Mouse (Mus musculus) brown adipose tissue, adult 24 weeks (tissue): ENCODE data around the gene Cep95. TPM values are rescaled to one million over a fixed set of nuclear protein-coding genes. Genes with fewer than 3 reads are reported as not detected.
A peak's percentile ranks its signal among the peaks of the same experiment; 100 is the strongest.

Experiments used
- H3K27ac ChIP-seq: fragments of 200-500 bp; replicated peaks from 2 replicates; pipeline ENCODE4 v1.5.1; 2012; ENCODE audit warnings: low read depth, mild to moderate bottlenecking, low read length
- H3K4me1 ChIP-seq: fragments of 200-500 bp; 2 replicates; pipeline ENCODE4 v1.6.1; 2012; ENCODE audit warnings: low read length, mixed read lengths; ENCODE audit not compliant: control insufficient read depth, insufficient read depth, insufficient read length
- H3K4me3 ChIP-seq: fragments of 200-500 bp; 2 replicates; pipeline ENCODE4 v1.5.1; 2012; ENCODE audit warnings: low read depth, mild to moderate bottlenecking, low read length, moderate library complexity; ENCODE audit not compliant: insufficient read depth
- polyA plus RNA-seq: library from polyadenylated mRNA; stranded (reverse); fragments of >200 nt; gene quantifications from 2 replicates; pipeline ENCODE4 v1.2.4, GENCODE M21; 2012; ENCODE audit not compliant: missing spikeins, insufficient read depth, insufficient read length

Cep95 gene
- polyA plus RNA-seq, 1 experiment, result 3.4 TPM

GRCm38 (mm10) chr11:106815761-106816160 lies 26.7 kb downstream of the Cep95 start:
- peaks cover 2% of the 10 kb centered on the region; the same call in 1 of the 2 replicates for H3K4me1 ChIP-seq
- H3K27ac ChIP-seq, result no peak overlapping the region
- H3K4me3 ChIP-seq, result no peak overlapping the region

- no peak overlapping the region for H3K27ac ChIP-seq
- peaks cover 3% of the 10 kb centered on the region for H3K4me1 ChIP-seq
- no peak overlapping the region for H3K4me3 ChIP-seq
Measured at GRCm38 (mm10) chr11:106816316-106816715, 27.3 kb downstream of the Cep95 start.

DNA sequence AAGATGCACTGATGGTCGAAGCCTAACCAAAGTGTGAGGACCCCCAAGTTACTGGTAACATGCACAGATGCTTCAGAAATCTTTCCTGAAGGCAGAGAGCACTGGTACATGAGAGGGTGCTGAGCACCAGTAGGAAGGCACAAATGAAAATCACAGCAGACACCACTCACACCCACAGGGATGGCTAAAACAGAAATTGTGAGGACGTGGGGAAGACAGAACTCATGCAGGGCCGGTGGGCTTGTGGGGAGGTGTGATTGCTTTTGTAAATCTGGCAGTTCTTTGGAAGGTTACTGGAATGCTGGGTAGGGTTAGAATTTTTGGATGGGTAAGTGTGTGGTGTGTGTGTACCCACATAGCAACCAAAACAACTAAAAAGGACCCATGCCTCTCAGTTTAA lies 28.1 kb downstream of the Cep95 start:
- peaks cover 5% of the 10 kb centered on the region for H3K4me1 ChIP-seq

GRCm38 (mm10) chr11:106817808-106818207 lies 28.8 kb downstream of the Cep95 start:
- Histone ChIP-seq H3K4me3 (no peak overlapping the region), H3K4me1 (peaks cover 5% of the 10 kb centered on the region), H3K27ac (no peak overlapping the region)

More for the DNA sequence above, 28.1 kb downstream of the Cep95 start:
- Histone ChIP-seq H3K27ac (no peak overlapping the region), H3K4me3 (no peak overlapping the region)

DNA sequence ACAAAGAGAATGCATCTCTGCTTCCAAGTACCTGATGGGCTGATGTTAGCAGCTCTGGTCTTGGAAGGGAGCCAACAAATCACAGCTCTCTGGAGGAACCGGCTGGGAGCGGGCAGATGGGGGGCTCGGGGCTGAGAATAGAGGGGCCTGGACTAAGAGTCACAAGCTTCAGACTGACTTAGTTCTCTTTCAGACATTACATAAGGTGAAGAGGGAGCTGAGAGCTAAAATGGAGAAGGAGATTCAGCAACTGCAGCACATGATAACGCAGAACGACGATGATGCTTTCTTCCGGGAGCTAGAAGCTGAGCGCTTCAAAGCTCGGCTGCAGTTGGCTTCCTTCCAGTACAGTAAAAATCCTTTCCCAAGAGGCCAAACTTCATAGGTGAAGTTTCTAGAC lies 29.3 kb downstream of the Cep95 start:
- no peak overlapping the region for H3K4me3 ChIP-seq
- H3K27ac ChIP-seq, result no peak overlapping the region
- H3K4me1 ChIP-seq, result peaks cover 5% of the 10 kb centered on the region

- Histone ChIP-seq H3K27ac (peak overlapping the region; percentile 8; the same call in 1 of the 2 replicates), H3K4me3 (no peak overlapping the region), H3K4me1 (peaks cover 5% of the 10 kb centered on the region)
Measured at GRCm38 (mm10) chr11:106819595-106819994, 30.5 kb downstream of the Cep95 start.

DNA sequence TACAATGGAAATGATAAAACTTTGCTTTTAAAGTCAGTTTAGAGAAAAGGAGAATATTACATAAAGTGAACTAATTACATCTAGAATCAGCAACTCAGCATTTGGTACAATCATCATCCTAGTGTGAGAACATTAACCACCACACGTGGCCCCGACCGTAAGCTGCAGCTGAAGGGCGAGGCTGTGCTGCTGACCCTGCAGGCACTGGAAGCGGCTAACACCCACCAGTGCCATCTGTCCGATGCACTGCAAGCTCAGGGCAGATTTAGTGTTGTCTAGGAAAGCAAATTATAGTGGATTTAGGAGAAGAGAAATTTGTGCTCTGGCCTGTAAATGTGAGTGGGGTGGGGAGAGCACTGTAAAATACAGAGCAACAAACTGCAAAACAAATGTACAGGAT lies 31.2 kb downstream of the Cep95 start:
- H3K4me1 ChIP-seq, result peaks cover 5% of the 10 kb centered on the region
- H3K27ac ChIP-seq, result no peak overlapping the region
- no peak overlapping the region for H3K4me3 ChIP-seq

DNA sequence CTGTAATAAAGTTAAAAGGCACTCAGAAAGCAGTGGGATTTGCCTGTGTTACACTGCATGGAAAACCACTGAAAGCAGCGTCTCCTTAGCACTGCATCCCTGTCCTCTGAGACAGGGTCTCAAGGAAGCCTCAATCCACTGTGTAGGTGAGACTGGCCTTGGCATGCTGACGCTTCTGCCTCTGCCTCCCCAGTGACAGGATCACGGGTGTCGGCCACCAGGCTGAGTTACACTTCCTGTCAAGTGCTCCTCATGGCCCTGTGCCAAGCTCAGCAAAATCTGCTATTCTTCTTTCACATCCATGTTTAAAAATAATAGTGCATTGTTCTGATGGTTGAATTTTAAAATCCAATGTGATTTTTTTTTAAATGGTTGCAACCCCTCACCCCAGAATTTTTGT lies 31.9 kb downstream of the Cep95 start:
- H3K27ac ChIP-seq, result peak overlapping the region; percentile 75
- no peak overlapping the region for H3K4me3 ChIP-seq
- H3K4me1 ChIP-seq, result peaks cover 5% of the 10 kb centered on the region

DNA sequence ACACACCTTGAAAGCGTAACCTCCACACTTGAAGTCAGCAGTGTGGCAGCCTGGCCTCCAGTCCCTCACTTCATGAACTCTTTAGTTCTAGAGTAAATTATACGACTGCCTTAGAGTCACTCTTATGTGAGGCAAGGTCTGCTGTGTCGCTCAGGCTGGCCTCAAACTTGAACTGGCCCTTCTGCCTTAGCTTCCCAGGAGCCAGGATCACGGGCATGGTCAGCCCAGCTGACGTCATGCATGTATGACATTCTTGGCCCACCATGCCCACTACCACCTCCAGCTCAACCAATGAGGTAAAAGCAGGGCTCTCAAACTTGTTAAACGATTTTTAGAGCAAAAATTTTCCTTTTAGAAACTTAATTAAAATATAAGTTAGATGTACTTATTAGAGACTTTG lies 32.3 kb downstream of the Cep95 start:
- Histone ChIP-seq H3K4me1 (peaks cover 5% of the 10 kb centered on the region), H3K27ac (peak overlapping the region; percentile 65), H3K4me3 (no peak overlapping the region)

DNA sequence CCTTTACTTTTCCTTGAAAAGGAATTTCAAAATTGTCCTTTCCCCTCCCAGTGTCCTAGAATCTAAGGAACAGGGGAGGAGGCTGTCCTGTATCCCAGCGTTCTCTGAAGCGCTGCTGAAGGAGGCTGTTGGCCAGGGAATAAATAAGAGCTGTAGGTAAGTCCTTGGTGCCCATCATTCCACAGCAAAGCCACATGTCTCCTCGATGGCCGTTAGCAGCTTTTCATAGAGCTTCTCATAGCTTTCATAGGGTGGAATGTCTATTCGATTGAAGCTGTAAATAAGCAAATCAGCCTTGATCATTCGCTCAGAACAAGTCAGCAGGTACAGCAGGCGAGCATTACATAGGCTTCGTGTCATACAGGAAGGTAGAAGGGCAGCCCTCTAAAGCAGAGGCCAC lies 33.4 kb downstream of the Cep95 start:
- H3K4me1 ChIP-seq, result peaks cover 5% of the 10 kb centered on the region
- no peak overlapping the region for H3K27ac ChIP-seq

GRCm38 (mm10) chr11:106822911-106823310 lies 33.9 kb downstream of the Cep95 start:
- Histone ChIP-seq H3K4me1 (peaks cover 5% of the 10 kb centered on the region), H3K4me3 (no peak overlapping the region), H3K27ac (no peak overlapping the region)

More for the DNA sequence above, 33.4 kb downstream of the Cep95 start:
- no peak overlapping the region for H3K4me3 ChIP-seq

DNA sequence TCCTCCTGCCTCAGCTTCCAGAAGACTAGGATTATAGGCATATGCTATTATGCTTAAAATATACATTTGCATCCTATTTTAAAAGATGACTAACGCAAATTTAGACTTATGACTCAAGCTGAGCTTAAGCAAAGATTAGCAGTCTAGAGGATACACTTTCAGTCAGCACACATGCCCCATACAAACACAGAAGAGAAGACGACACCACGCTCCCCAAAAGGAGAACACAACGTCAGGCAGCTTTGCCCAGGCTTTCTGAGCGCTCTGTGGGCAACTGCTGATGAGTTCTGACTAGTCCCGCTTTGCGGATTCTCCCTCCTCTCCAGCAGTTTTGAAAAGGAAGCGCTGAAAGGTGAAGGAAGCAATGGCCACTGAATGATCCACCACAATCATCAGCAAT lies 34.7 kb downstream of the Cep95 start:
- Histone ChIP-seq H3K27ac (no peak overlapping the region), H3K4me3 (no peak overlapping the region), H3K4me1 (peaks cover 5% of the 10 kb centered on the region)

DNA sequence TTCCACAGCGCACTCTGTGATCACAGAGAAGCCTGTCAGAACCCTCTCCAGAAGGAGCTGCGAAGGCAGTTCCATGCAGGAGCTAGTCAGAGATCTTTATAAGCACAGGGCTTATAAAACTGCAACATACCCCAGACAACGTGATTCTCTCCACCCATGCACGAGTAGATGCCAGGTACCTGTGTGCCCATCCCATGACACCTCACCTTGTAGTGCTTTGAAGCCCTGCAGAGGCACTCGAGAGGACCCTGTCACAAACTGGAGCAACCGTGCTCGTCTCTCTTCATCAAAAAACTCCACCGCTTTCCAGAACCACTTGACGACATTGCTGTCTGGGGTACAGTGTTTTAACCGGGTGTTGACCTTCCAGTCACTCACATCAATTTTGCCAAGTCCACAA lies 35.4 kb downstream of the Cep95 start:
- Histone ChIP-seq H3K27ac (no peak overlapping the region), H3K4me1 (peaks cover 3% of the 10 kb centered on the region), H3K4me3 (no peak overlapping the region)

DNA sequence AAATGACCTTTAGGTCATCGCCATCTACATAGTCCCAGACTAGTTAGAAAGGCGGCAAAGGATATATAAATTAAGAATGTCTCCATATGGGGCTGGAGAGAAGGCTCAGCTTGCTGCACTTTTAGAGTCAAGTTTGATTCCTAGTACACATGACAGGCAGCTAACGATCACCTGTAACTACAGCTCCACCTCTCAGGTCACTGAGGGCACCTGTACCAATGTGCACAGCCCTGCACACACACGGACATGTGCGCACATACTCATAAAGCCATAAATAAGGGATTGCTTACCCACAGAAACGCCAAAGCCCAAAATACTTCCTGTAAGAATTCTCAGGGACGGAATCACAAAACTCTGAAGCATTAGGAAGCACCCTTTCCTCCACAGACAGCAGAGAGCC lies 39.0 kb downstream of the Cep95 start:
- Histone ChIP-seq H3K27ac (no peak overlapping the region), H3K4me1 (no peaks in the 10 kb centered on the region), H3K4me3 (no peak overlapping the region)

DNA sequence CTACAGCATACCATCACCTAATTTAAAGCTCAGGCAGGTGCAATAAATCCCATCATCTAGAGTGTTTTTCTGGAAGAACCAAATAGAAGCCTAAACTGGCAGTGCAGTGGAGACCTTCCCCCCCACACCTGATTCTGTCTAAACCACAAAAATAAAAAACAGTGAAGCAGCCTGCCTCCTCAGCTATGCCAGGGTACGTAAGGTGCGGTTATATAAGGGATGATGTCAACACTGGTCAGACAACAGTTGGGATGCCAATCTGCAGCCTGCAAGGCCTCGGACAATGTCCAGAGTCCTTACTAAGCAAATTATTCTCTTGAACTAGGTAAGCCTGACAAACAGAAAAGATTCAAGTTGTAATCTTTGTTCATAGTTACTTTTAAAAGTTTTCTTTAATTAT lies 53.0 kb downstream of the Cep95 start:
- no peaks in the 10 kb centered on the region; the same call in 1 of the 2 replicates for H3K4me1 ChIP-seq
- H3K27ac ChIP-seq, result no peak overlapping the region

GRCm38 (mm10) chr11:106851438-106851837 lies 62.4 kb downstream of the Cep95 start:
- Histone ChIP-seq H3K4me1 (no peaks in the 10 kb centered on the region), H3K4me3 (no peak overlapping the region), H3K27ac (no peak overlapping the region)

More for the DNA sequence above, 53.0 kb downstream of the Cep95 start:
- no peak overlapping the region for H3K4me3 ChIP-seq
